Mouse (Mus musculus) lung, postnatal 10 days (tissue): ENCODE measurements around the gene Clasp1.

ENCODE experiments used
- DNase-seq: peaks from one replicate; pipeline ENCODE4 v3.0.0; 2021

Gene Clasp1

DNA sequence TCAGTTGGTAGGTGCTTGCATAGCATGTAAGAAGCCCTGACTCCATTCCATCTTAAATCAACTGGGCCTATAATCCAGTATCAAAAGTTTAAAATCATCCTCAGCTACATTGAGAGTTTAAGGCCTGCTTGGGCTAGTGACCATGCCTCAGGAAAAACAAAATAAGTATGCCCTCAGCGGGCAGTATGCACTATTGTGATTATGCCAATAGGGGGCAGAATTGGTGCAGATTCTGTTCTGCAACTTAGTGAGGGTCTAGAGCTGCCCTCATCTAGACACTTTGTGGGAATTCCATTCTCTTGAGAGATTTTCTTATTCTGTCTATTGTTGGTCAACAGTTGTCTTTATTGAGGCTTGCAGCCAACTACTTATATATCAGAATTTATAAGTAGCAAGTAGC, 116.9 kb downstream of the Clasp1 start:
- no peak for DNase-seq

- DNase-seq: no peak
Observed at GRCm38 (mm10) chr1:118510996-118511395, 122.1 kb downstream of the Clasp1 start.

GRCm38 (mm10) chr1:118511738-118512530, 123.1 kb downstream of the Clasp1 start:
- DNase-seq: peak; percentile 30

GRCm38 (mm10) chr1:118516256-118516655, 127.4 kb downstream of the Clasp1 start:
- DNase-seq: no peak

- DNase-seq: no peak
Observed at GRCm38 (mm10) chr1:118523161-118523560, 134.3 kb downstream of the Clasp1 start.

- DNase-seq: peak; percentile 54
Observed at GRCm38 (mm10) chr1:118525336-118525735, 136.5 kb downstream of the Clasp1 start.

- no peak for DNase-seq
Observed at GRCm38 (mm10) chr1:118529213-118529612, 140.4 kb downstream of the Clasp1 start.

DNA sequence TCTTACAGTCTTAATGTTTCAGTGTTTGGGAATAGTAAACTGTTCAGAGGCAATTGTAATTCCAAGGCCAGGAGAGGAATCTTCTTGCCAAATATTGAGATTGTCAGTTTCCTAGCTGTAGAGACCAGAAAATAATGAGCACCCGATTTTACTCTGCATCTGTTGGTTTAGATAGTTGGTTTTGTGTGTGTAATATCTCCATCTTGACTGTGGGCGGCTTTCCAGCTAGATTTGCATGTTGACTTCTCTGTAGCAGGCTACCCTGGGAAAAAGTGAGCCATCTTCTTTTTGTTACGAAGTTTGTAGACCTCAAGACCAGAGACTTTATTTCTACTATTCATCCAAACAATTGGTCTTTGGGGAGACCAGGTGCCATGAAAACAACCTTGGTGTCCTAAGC, 142.4 kb downstream of the Clasp1 start:
- DNase-seq: no peak

GRCm38 (mm10) chr1:118536021-118536420, 147.2 kb downstream of the Clasp1 start:
- no peak for DNase-seq

GRCm38 (mm10) chr1:118539046-118539445, 150.2 kb downstream of the Clasp1 start:
- DNase-seq: no peak

DNA sequence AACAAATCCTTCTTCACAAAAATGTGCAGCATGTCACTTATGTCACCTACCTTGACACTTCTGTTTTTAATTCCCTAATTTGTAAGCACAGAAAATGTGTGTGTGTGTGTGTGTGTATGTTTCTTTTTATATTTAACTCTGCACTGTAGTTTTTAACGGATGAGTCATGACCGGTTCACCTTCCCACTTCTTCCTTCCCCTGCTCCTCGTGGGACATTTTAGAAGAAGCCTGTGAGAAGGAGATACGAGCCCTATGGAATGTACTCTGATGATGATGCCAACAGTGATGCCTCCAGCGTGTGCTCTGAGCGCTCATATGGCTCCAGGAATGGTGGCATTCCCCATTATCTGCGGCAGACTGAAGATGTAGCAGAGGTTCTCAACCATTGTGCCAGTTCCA, 154.0 kb downstream of the Clasp1 start:
- no peak for DNase-seq

DNA sequence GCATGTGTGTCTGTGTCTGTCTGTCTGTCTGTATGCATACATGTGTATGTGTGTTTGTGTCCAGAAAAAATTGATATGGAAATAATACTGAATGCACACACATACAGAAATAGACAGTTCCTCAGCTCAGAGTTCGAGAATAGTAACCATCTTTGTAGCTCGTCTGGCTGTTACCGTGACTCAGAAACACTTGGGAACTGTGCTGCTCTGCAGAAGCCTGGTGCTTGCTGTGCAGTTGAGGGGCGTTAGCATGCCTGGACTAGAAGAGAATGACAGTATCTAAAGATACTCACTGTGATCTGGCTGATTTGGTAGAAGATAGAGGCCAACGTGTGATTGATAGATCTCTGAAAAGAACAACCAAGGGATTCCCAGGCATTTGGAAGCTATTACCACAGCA, 159.9 kb downstream of the Clasp1 start:
- DNase-seq: no peak

- no peak for DNase-seq
Observed at GRCm38 (mm10) chr1:118551152-118551551, 162.3 kb downstream of the Clasp1 start.

DNA sequence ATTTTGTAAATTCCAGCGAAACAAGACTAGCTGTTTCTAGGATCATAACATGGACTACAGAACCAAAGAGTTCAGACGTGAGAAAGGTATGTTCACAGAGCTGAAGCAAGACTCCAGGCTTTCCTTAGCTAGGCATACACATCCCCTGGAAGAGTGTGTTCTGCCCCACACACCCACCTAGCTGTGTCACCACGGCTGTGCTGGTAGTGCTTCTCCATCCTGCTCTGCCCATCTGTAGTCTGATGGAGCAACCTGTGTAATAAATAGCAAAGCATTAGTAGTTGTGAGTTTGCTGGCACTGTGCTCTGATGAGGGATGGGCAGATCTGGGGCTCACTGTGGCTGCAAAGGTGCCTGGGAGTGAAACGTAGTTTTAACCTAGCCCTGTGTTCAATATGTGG, 163.2 kb downstream of the Clasp1 start:
- DNase-seq: no peak

DNA sequence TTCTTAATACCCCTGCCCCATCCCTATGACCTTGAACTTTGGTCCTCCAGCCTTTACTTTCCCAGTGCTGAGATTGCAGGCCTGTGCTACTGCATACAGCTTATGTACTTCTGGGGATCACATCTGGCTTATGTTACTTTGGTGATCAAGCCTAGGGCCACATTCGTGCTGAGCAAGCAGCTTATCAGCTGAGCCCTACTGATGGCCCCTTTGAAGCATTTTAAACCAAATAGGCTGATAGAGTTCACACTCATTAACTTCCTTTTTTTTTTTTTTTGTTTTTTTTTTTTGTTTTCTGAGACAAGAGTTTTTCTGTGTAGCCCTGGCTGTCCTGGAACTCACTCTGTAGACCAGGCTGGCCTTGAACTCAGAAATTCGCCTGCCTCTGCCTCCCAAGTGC, 164.2 kb downstream of the Clasp1 start:
- DNase-seq: no peak

- peak; percentile 11 for DNase-seq
Observed at GRCm38 (mm10) chr1:118553451-118553850, 164.6 kb downstream of the Clasp1 start.

DNA sequence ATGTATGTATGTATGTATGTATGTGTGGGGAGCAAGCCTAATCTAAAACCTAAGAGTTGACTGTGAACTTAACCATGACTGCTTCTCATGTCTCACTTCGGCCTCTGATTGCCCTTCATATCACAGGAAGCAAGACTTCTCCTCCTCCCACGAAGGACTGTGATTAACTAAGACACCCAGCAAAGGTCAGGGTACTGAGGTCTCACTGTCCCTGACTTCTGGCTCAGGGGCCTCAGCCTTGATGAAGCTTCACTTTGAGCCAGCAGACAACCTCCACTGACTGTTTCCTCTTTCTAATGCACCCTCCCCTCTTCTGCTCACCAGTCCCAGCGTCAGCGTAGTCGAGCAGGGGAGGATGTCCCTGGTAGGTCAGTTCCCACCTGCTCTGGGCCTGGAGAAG, 166.1 kb downstream of the Clasp1 start:
- DNase-seq: no peak

DNA sequence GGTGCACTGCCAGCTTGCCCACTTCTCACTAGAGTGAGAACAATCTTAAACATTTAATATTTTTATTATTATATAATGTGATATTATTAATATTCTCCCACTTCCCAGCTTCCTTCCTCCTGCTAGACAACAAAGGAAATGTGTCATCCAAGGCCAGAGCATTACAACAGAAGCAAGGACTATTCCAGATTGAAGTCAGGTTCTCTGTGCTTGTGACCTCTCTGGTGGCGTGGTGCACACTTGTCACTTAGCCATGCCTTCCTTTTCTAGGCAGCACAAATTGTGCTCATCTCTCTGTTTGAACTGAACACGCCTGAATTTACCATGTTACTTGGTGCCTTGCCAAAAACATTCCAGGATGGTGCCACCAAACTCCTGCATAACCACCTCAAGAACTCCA, 170.9 kb downstream of the Clasp1 start:
- no peak for DNase-seq

DNA sequence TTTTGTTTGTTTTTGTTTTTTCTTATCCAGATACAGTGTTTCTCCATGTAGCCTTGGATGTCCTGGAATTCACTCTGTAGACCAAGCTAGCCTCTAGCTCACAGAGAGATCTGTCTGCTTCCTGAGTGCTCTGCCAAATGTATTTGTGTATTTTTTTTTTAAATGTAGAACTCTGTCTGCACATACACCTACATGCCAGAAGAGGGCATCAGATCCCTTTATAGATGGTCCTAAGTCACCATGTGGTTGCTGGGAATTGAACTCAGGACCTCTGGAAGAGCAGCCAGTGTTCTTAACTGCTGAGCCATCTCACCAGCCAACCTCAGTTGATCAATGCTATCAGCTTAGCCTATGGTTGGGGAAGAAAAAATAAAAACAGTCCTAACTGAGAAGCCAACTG, 175.7 kb downstream of the Clasp1 start:
- DNase-seq: no peak

DNA sequence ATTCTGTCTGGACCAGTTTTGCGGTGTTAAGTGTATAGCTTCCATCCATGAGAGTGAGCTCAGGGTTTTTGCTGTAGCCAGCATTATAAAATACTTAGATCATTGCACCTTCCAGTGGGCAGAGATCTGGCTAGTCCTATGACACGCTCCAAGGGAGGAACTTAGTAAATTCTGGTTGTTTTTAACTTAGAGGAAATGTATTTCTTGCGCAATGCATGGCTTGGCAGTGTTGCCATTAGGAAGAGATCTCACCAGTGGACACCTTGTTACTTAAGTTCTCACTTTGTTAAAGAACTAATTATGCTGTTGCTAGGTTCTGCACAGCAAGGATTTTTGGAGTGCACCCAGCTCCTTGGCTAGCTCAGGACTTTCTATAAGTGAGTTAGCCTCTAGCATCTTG, 178.8 kb downstream of the Clasp1 start:
- no peak for DNase-seq

DNA sequence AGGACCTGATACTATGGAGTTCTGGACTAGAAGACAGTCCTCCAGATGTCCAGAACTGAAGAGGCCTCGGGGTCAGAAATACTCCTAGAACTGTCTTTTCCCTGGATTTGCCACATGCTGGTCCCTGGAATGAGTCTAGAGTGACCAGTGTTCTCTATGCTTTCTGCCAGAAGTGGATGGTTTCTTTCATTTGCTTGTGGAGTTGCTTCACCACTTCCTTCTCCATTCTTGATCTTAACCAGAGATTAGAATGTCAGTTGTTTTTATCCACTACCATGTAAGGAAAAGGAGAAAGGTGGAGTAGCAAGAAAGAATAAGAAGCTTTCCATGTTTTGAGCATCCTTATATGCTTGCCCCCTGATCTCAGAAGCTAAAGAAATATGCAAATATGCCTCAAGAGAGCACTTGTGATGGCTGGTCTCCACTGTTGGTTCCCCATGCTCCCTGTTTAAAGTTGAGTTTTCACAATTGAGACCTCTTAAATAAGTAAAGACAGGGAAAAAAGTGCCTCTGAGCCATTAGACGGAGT, 191.4 kb downstream of the Clasp1 start:
- DNase-seq: no peak

- no peak for DNase-seq
Observed at GRCm38 (mm10) chr1:118581179-118581578, 192.3 kb downstream of the Clasp1 start.

- peak; percentile 34 for DNase-seq
Observed at GRCm38 (mm10) chr1:118589721-118590120, 200.9 kb downstream of the Clasp1 start.

DNA sequence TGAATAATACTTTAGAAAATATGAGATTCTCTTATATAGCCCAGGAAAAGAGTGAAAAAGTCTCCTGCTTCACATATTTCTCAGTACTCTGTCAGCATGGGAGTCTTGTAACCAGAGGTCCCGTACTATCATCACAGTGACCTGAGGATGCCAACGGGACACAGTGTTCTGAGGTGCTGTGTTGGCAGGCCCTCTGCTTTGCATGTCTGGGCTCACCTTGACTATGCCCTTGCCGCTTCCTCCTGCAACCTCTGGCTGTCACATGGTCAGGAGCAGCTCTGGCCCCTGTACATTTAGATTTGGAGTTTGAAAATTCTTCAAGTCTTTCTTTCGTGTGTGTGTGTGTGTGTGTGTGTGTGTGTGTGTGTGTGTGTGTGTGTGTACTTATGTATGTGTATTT, 204.1 kb downstream of the Clasp1 start:
- no peak for DNase-seq

- DNase-seq: no peak
Observed at GRCm38 (mm10) chr1:118595395-118595794, 206.5 kb downstream of the Clasp1 start.
